Mouse (Mus musculus) brain, embryonic 14.5 days (tissue): ENCODE data around the gene Ust. TPM values are rescaled to one million over a fixed set of nuclear protein-coding genes. Genes with fewer than 3 reads are reported as not detected.

Experiments used
- DNase-seq: peaks from one replicate; pipeline ENCODE4 v3.0.0-alpha.2; 2011; ENCODE audit warnings: low read depth
- CTCF ChIP-seq: fragments of 200-500 bp; IDR thresholded peaks from 2 replicates; pipeline ENCODE4 v1.5.1; 2012; ENCODE audit warnings: inconsistent platforms, mild to moderate bottlenecking, moderate library complexity, borderline replicate concordance; ENCODE audit not compliant: insufficient read depth, insufficient read length; ENCODE audit errors: extremely low read depth
- POLR2A ChIP-seq: fragments of 200-500 bp; IDR thresholded peaks from 2 replicates; pipeline ENCODE4 v1.6.1; 2012; ENCODE audit warnings: mild to moderate bottlenecking, inconsistent platforms, borderline replicate concordance; ENCODE audit not compliant: poor library complexity, insufficient read depth, insufficient read length, severe bottlenecking; ENCODE audit errors: extremely low read depth
- polyA plus RNA-seq: library from polyadenylated mRNA; depleted of rRNA; stranded (reverse); fragments of >200 nt; gene quantifications from 2 replicates; pipeline ENCODE4 v1.2.3, GENCODE M21; 2012

Gene Ust
- polyA plus RNA-seq, 1 experiment, result 4.4 TPM

DNA sequence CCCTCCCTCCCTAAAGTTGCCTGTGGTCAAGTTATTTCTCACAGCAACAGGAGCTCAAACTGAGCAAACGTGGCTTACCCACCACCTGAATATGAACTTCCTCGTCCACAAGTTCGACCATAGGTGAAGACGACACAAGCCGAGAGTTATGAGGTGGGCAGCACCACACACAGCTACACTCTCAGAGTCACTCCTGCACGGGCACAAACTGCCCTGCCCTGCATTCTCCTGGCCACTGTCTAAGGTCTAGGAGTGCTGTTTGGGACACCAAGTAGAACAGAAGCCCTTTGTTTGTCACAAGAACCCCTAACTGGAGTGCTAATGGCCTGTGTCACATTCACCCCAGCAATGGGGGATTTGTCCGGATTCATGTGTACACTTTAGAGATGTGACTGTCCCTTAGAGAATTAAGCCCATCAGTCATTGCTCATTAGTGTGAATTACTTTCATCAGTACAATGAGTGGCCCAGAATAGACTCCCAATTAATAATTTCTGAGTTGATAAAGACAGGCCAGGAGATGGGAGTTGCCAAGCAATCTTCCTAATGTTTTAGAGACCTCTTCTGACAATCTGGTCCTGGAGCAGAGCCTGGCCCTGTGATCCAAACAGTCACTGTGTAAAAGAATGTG, 2.3 kb upstream of the Ust start:
- no peak for TF ChIP-seq POLR2A
- TF ChIP-seq CTCF, result no peak
- peak; percentile 39 for DNase-seq

DNA sequence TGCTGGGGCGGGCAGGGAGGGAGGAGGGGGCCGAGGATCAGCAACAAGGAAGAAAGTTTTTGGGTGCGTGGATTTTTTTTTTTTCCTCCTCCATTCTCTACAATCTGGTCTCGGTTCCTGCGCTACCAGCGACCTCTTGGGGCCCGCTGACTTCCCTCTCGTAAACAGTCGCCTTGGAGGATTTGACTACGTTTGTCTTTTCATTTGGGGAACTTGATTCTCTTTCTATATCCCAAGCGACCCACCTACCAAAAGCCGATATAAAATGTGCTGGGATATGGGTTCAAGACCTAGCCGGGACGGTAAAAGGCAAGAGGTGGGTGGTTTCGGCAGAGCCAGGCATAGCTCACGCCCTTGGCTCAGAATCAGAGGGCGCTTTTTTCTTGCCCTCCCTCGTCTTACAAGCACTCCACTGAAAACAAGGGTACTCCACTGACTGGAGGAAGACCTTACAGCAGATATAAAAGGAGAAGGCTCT, 428 bp upstream of the Ust start:
- DNase-seq, result no peak
- TF ChIP-seq POLR2A (no peak), CTCF (no peak)

DNA sequence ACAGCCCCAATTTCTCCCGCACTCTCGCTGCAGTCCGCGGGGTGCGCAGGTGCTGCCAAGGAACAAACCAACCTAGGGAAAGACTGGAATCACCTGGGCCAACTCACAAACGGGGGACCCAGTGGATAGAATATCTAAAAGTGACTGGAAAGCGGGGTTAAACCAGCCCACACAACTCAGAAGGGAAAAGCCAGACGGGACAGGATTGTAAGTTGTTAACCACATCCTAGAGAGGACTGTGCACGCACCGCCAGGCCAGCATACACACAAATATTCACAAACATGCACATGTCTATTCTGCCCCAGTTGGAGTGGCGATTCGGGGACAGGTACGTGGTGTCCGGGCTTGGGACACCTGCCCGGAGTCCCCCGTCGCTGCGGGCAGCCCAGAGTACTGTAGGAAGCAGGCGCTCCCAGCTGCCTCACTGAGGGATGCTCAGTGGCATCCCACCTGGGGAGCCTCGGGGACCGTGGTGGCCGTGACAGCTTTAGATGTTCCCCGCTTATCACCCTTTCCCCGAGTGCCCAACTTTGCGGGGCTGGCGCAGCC, 959 bp downstream of the Ust start:
- TF ChIP-seq CTCF, result no peak
- TF ChIP-seq POLR2A, result no peak
- DNase-seq, result no peak

DNA sequence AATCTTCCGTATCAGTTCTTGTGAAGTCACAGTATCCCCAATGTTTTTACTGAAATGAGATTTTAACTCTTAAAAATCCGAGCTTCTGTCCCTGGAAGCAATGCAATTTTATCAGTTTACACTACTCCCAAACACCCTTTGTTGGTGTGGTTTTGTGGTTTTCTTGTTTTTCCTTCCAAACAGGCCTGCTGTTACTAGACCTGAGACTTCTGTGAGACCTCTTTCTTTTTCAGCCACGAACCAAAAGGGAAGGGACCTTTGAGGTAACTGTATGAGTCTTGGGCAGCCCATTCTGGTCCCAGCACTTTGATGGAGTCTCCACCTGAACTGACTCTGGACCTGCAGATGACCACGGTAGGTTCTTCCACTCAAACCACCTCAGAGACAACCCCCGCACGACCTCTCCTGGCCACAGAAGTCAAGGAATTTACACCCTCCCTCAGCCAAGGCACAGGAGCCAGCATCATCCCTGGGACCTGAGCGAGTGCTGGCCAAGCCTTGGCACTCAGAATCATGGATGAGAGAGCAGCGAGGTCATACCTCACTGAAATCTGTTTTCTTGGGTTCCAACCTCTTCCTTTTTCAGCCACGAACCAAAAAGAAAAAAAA, 1.6 kb downstream of the Ust start:
- DNase-seq, result no peak
- TF ChIP-seq CTCF, result no peak
- TF ChIP-seq POLR2A, result no peak

DNA sequence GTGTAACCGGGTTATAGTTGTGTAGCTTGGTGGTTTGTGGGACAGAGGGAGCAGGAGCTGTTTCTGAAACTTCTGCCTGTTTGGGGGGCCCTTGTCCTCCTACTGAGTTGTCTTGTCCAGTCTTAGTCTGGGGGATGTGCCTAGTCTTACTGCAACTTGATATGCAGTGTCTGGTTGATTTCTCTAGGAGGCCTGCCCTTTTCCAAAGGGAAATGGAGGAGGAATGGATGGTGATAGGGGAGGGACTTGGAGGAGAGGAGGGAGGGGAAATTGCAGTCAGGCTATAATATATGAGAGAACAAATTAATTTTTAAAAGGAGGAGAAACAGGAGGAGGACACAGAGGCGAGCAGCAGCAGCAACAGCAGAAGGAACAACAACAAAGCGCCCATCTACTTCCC, 4.9 kb downstream of the Ust start:
- TF ChIP-seq POLR2A (no peak), CTCF (no peak)
- DNase-seq, result no peak

DNA sequence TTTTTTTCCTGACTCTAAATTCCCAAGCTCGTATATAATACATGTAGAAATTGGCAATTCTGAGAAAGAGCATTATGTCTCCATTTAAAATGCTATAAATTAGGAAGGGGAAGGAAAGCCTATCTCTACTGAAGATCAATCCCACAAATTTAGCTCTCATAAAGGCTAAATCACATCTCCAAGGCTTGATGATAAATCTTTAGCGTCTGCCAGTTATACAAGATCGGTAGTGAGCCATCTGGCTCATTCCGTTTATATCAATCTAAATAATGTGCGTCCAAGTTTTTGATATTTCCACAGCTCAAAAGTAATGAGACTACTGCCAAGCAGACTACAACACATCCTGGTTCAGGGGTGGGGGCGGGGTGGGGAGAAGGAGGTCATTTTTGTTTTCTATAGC, 6.4 kb downstream of the Ust start:
- TF ChIP-seq POLR2A (no peak), CTCF (no peak)
- peak; percentile 51 for DNase-seq

DNA sequence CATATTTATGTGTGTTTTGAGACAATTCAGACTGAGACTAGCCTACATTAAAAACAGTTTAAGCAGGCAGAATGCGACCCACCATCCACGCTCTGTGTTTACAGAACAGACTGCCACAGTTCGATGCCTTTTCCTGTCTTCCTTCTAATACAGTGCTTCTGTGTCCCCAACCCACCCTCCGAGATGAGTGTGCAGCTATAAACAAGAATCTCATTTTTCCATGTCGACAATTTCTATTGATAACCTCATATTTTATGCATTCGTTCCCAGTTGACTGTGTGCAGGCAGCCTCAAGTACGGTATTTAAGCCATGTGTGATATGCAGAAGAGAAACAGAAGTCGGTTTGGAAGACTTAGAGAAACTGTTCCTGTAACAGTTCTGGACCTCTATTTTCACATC, 6.9 kb downstream of the Ust start:
- no peak for TF ChIP-seq POLR2A
- no peak for TF ChIP-seq CTCF
- DNase-seq, result no peak

DNA sequence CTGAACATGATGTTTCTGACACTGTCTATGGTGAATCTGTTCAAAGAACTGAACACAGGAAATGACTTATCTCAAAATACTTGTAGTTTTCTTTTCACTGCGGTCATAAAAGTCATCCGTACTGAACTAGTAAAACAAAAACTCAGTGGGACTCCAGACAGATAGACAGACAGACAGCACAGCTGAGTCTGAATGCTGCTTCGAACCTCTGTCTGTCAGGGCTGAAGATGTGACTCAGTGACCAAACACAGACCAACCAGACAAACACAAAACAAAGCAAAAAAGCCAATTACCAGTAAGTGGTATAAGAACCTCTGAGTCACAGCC, 12.4 kb downstream of the Ust start:
- TF ChIP-seq CTCF (no peak), POLR2A (no peak)

DNA sequence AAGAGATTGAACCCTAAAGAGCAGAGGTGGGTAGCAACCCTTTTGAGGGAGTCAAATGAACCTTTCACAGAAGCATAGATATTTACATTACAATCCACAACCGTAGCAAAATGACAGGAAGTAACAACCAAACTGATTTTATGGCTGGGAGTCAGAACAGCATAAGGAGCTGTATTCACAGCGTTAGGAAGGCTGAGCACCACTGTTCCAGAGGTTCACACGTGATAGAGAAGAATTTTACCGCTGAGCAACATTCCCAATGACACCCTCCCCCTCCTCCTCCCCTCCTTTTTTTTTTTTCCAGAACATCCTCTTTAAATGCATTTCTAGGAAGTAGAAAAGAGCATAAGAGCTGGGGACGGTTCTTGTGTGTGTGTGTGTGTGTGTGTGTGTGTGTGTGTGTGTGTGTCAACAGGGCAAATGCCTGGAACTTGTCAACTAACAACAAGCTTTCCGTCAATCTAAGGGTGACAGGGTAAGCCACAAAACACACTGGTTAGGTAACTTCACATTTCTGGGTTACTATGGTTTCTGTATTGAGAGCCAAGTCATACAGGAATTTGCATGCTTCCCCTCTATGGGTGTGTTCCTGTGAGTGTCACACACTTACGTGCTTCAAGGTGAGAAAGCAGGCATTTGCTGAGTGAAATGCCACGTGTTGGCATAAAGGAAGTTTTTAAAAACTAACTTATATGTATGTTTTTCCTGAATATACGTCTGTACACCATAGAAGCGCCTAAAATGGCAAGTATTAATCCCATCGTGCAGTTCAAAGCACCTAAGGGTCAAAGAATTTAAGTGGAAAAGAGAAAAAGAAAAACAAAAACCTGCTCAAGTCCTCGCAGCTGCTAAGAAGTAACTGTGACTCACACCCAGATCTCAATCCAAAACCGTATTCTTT, 13.0 kb downstream of the Ust start:
- DNase-seq, result peak; percentile 15
- TF ChIP-seq CTCF (no peak), POLR2A (no peak)

More for the DNA sequence above, 12.4 kb downstream of the Ust start:
- no peak for DNase-seq

DNA sequence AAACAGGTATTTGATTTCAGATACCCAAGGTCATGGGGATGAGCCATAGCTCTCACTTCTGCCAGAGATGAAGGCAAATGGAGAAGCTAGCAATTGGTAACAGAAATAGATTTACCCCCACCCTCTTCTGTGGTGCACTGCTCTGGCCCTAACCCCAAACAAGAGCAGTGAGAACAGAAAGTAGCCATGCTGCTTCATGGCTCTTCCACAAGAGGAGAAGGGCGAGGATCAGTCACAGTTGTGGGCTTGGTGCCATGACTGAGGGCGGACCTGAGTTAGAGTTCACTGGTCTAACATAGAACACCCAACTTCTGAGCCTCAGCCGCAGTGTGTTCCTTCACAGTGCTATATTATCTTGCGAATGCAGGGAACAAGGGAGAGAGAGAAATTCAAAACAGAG, 13.8 kb downstream of the Ust start:
- no peak for TF ChIP-seq POLR2A
- no peak for TF ChIP-seq CTCF
- no peak for DNase-seq

DNA sequence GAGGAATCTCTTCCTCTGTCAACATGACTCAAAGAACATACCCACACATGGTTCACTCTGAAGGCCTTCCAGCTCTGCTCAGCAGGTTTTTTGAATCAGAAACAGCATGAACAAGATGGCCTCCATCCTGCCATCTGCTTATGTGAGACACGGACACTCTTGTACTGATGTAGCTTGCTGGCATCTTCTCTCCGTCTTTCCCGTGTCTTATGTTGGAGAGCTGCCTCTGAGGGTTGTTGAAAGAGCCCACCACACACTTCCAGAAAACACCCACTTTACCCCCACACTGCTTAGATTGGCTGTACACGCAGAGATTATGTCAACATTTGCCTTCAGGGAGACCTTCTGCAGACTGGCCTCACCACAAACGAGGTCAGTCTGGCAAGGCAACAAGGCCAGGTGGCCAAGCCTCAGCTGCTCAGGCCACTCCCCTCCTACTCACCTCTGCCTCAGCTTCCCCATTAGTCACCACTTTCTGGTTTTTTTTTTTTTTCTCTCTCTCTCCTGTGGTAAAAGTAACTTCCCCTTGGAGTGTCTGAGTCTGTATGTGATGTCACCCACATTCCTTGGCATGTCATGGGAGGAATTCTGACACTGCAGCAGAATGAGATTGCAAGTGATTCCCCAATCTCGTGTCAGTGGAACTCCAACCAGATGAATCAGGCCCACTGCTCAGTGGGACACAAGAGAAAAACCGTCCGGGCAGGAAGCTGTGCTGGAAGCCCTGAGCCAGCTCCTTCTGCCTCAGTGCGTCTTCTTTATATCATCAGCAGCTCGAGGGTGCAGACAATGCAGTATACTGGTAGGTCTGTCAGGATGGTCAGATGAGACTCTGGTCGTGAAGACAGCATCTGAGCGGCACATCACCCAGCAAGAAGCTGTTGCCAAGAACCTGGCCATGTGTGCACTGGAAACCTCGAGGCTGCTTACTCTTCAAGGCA, 19.4 kb downstream of the Ust start:
- peak; percentile 13 for DNase-seq
- TF ChIP-seq POLR2A, result no peak
- no peak for TF ChIP-seq CTCF

DNA sequence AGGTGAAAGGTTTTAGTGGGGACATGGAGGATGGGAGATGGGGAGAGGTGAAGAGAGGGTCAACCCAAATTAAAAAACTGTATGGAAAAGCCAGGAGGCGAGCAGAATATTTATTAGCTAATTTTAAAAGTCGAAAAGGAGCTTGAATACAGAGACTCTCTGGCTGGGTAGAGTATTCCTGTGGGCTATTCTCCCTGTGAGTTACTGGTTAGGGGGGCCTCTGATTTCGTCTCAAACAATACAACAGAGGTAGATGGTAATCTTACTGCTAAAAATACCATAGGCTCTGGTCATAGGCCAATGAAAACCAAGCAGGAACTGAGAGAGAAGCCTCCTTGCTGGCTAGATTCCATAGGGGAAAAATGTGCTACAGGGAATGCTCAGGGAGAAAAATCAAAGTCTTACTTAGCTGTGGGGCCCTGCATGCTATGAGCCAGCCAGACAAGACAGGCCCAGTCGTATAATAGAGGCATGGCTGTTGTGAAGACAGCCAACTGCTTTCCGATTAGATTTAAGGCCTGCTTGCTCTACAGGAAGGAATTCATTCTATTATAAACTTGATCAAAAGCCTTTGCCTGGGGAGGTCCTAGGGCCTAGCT, 23.0 kb downstream of the Ust start:
- DNase-seq, result peak; percentile 25
- TF ChIP-seq CTCF (no peak), POLR2A (no peak)

DNA sequence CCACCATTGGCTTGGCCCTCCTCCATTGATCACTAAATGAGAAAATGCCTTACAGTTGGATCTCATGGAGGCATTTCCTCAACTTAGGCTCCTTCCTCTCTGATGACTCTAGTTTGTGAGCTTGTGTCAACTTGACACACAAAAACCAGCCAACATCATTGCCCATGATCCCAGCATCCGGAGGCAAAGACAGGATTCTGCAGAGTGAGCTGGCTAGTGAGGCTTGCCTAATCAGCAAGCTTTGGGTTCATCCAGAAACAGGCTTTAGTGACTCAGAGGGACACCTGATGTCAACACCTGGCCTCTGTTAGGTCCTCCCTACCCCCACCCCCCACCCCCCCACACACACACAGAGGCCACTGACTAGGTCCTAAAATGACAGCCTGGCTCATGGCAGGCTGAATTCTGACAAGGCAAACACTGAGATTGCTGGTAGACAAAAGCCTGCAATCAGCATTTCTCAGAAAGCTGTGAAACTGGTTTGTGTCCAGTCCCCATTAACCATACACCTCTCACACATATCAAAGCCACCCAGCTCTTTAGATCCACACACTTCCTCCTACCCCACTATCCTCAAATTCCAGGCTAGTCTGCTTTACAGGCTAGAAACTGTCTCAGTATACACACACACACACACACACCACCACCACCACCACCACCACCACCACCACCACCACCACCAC, 26.6 kb downstream of the Ust start:
- TF ChIP-seq POLR2A (no peak), CTCF (no peak)
- no peak for DNase-seq
